Mouse (Mus musculus): ENCODE results near the gene Eif2b2. TPM values are rescaled to one million over a fixed set of nuclear protein-coding genes. Genes with fewer than 3 reads are reported as not detected.

Gene Eif2b2
- polyA plus RNA-seq, 1 experiment = 294 TPM

DNA sequence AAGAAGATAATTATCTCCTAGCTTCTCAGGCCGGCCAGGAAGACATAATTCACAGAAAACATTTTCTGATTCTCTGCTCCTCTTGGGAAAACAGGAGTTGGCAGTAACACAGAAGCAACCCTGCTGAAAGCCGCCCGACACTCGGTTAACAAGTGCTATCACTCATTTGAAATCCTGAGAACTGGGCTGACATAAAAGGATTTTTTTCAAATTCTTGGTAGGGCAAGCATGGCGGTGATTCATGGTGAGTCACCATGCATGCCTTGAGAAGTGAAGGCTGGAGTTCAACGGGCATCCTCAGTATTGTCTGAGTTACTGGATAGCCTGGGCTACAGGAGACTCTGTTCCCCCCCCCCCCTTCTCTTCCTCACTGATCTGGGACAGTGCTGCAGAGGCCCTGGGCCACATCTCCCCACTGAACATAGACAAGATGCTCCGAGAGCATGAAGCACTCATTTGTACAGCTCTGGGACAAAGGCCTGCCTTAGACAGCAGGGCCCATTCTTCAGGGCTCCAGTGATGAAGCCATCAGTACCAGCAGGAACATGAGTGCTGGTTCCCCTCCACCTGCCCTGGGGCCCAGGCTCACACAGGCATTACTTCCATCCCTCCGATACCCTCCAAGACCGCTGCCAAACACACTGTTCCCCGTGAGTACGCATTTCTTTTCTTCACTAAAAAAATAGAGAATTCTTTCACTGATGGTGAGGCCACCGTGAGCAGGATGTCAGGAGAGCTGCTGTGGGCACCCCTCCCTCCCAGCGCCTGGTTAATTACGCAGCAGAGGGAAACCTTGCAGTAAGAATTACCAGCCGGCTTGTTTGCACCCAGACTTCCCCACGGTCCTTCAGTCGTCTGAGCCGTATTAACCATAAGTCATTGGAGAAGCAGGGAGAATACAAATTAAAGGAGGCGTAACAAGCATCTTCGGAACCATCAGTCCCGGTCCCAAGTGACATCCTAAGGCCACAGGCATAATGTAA lies 14.4 kb downstream of the Eif2b2 start:
- Histone ChIP-seq H3K79me2 (ENCODE audit: control insufficient read depth, insufficient read depth) (no peaks in the 10 kb centered on the region), H3K79me3 (ENCODE audit: low read depth) (no peaks in the 10 kb centered on the region), H3K4me3 (ENCODE audit: insufficient read depth, poor library complexity, severe bottlenecking) (no peak overlapping the region), H3K27me3 (ENCODE audit: control insufficient read depth, insufficient read depth, insufficient read length) (no peaks in the 10 kb centered on the region), H3ac (ENCODE audit: control insufficient read depth, insufficient read length, low read depth) (no peak overlapping the region), H3K36me3 (ENCODE audit: control insufficient read depth, insufficient read depth) (no peaks in the 10 kb centered on the region)
- TF ChIP-seq CTCF (IDR thresholded peaks at IDR 0.05; ENCODE audit: control insufficient read depth, insufficient read depth, insufficient read length) (no peak), MAX (IDR thresholded peaks at IDR 0.05) (peak; percentile 72), FOSL1 (IDR thresholded peaks at IDR 0.05; ENCODE audit: insufficient read depth, low read length, poor library complexity, severe bottlenecking) (peak; percentile 96)

DNA sequence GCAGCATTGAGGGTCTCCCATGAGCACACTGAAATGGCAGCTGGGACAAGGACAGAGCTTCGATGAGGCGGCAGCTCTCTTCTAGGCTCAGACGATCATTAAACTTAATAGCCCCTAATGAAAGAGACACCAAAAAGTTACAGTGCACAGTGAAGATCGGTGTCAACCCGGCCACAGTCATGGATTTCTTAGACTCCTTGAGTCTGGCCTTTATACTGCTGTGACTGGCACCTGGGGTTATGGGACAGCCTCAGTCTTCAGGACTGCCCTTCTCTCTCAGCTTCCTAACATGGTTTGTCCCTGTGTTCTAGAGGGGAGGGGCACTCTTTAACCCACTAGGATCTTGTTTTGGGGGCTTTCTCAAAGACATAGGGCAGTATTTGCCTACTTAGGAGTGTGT lies 18.3 kb downstream of the Eif2b2 start:
- Histone ChIP-seq H3K27me3 (ENCODE audit: control insufficient read depth, insufficient read depth, insufficient read length) (no peaks in the 10 kb centered on the region), H3K79me2 (ENCODE audit: control insufficient read depth, insufficient read depth) (no peaks in the 10 kb centered on the region), H3K36me3 (ENCODE audit: control insufficient read depth, insufficient read depth) (no peaks in the 10 kb centered on the region), H3K79me3 (ENCODE audit: low read depth) (no peaks in the 10 kb centered on the region), H3K4me3 (ENCODE audit: insufficient read depth, poor library complexity, severe bottlenecking) (no peak overlapping the region), H3ac (ENCODE audit: control insufficient read depth, insufficient read length, low read depth) (no peak overlapping the region)
- TF ChIP-seq CTCF (IDR thresholded peaks at IDR 0.05; ENCODE audit: control insufficient read depth, insufficient read depth, insufficient read length) (no peak), MYOG (IDR thresholded peaks at IDR 0.05; ENCODE audit: control insufficient read depth, extremely low read depth, insufficient read length) (no peak), FOSL1 (IDR thresholded peaks at IDR 0.05; ENCODE audit: insufficient read depth, low read length, poor library complexity, severe bottlenecking) (no peak), MYOD1 (IDR thresholded peaks at IDR 0.05; ENCODE audit: control insufficient read depth, insufficient read length, low read depth) (no peak), USF1 (IDR thresholded peaks at IDR 0.05; ENCODE audit: low read depth) (no peak)

DNA sequence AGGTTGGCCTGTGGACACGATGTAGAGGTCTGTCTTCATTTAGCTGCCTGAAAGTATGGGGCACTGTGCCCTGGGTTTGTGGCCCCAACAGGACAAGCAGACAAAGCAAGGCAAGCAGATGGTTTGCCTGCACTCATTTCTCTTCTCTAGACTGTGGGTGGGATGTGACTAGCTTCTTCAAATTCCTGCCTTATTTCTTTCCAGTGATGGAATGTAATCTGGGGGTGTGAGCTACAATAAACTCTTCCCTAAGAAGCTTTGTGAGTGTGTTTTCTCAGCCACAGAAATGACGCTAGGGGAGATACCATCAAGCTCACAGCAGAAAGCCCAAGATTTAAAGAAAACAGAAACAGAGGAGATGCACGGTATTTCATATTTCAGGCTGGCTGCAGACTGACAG lies 32.8 kb downstream of the Eif2b2 start:
- no peak for TF ChIP-seq MYOG (IDR thresholded peaks at IDR 0.05; ENCODE audit: control insufficient read depth, extremely low read depth, insufficient read length)
- no peak for TF ChIP-seq USF1 (IDR thresholded peaks at IDR 0.05; ENCODE audit: low read depth)
- no peak for TF ChIP-seq CTCF (IDR thresholded peaks at IDR 0.05; ENCODE audit: control insufficient read depth, insufficient read depth, insufficient read length)
- no peak for TF ChIP-seq MYOD1 (IDR thresholded peaks at IDR 0.05; ENCODE audit: control insufficient read depth, insufficient read length, low read depth)
- no peak for TF ChIP-seq CEBPB (IDR thresholded peaks at IDR 0.05; ENCODE audit: low read depth)
- TF ChIP-seq FOSL1 (IDR thresholded peaks at IDR 0.05; ENCODE audit: insufficient read depth, low read length, poor library complexity, severe bottlenecking) = no peak
- no peak for TF ChIP-seq MAX (IDR thresholded peaks at IDR 0.05)
- no peak overlapping the region for H3K4me3 ChIP-seq (ENCODE audit: insufficient read depth, poor library complexity, severe bottlenecking)
- no peaks in the 10 kb centered on the region for H3K79me3 ChIP-seq (ENCODE audit: low read depth)
- H3K79me2 ChIP-seq (ENCODE audit: control insufficient read depth, insufficient read depth) = no peaks in the 10 kb centered on the region
- H3ac ChIP-seq (ENCODE audit: control insufficient read depth, insufficient read length, low read depth) = no peak overlapping the region
- H3K36me3 ChIP-seq (ENCODE audit: control insufficient read depth, insufficient read depth) = no peaks in the 10 kb centered on the region
- no peaks in the 10 kb centered on the region for H3K27me3 ChIP-seq (ENCODE audit: control insufficient read depth, insufficient read depth, insufficient read length)

DNA sequence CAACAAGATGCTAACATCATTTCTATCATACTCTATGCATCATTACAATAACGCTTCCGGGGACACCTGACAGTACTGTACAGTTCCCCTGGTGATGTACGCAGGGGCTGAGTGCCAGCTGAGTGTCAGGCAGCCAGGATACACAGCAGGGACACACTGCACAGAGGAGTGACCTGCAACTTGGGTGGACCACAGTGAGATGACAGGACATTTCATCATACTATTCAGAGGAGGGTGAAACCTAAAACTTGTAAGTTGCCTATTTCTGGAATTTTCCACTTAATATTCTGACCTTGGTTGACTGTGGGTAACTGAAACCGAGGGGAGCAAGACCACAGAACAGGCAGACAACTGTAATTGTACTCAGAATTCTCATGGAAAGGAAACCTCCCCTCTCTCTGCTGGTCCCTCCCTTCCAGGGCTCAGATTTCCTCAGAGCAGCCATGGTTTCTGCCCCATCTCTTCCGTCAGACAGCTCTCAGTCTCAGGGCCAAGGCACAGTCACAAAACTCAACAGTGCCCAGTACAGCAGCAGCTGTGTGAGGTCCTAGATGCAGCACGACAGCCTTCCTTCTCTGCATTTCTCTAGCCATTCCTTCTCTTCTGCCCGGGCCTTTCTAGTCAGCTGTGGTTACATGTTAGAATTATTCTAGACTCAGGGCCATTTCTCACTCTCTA lies 36.9 kb downstream of the Eif2b2 start:
- Histone ChIP-seq H3K27me3 (ENCODE audit: control insufficient read depth, insufficient read depth, insufficient read length) (no peaks in the 10 kb centered on the region), H3K4me3 (ENCODE audit: insufficient read depth, poor library complexity, severe bottlenecking) (no peak overlapping the region), H3K79me2 (ENCODE audit: control insufficient read depth, insufficient read depth) (no peaks in the 10 kb centered on the region), H3K79me3 (ENCODE audit: low read depth) (no peaks in the 10 kb centered on the region), H3ac (ENCODE audit: control insufficient read depth, insufficient read length, low read depth) (peak overlapping the region; percentile 57), H3K36me3 (ENCODE audit: control insufficient read depth, insufficient read depth) (no peaks in the 10 kb centered on the region)
- TF ChIP-seq CEBPB (IDR thresholded peaks at IDR 0.05; ENCODE audit: low read depth) = peak; percentile 50
- TF ChIP-seq FOSL1 (IDR thresholded peaks at IDR 0.05; ENCODE audit: insufficient read depth, low read length, poor library complexity, severe bottlenecking) = no peak

DNA sequence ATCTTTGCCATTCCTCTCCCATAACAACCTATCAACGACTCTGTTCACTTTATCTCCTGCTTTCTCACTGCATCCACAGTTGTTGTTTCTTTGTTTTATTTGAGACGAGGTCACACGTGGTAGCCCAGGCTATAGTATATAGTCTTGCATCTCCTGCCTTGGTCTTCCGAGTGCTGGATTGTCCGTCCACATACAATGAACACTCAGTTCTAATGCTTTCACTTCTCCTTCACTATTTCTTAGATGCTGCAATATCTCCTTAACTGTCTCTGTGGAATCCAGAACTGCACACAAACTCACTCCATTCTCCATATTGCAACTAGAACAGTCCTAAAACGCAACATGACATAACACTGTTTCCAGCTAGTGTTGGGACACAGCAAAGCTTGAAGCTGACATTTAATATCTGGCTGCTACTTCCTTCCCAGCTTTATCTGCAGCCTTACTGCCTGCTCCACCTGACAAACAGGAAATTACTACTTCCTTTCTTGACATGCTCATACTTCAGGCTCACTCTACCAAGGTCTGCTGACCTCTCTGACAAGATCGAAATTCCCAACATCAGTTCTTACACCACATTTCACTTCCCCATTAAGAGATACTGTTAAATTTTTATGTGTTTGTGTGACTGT lies 37.8 kb downstream of the Eif2b2 start:
- H3K79me3 ChIP-seq (ENCODE audit: low read depth) = no peaks in the 10 kb centered on the region
- TF ChIP-seq USF1 (IDR thresholded peaks at IDR 0.05; ENCODE audit: low read depth) (no peak), FOSL1 (IDR thresholded peaks at IDR 0.05; ENCODE audit: insufficient read depth, low read length, poor library complexity, severe bottlenecking) (no peak), MYOD1 (IDR thresholded peaks at IDR 0.05; ENCODE audit: control insufficient read depth, insufficient read length, low read depth) (no peak), CTCF (IDR thresholded peaks at IDR 0.05; ENCODE audit: control insufficient read depth, insufficient read depth, insufficient read length) (no peak), CEBPB (IDR thresholded peaks at IDR 0.05; ENCODE audit: low read depth) (no peak), MYOG (IDR thresholded peaks at IDR 0.05; ENCODE audit: control insufficient read depth, extremely low read depth, insufficient read length) (no peak), MAX (IDR thresholded peaks at IDR 0.05) (no peak)
- no peak overlapping the region for H3ac ChIP-seq (ENCODE audit: control insufficient read depth, insufficient read length, low read depth)
- no peaks in the 10 kb centered on the region for H3K79me2 ChIP-seq (ENCODE audit: control insufficient read depth, insufficient read depth)
- H3K4me3 ChIP-seq (ENCODE audit: insufficient read depth, poor library complexity, severe bottlenecking) = no peak overlapping the region
- H3K27me3 ChIP-seq (ENCODE audit: control insufficient read depth, insufficient read depth, insufficient read length) = no peaks in the 10 kb centered on the region
- no peaks in the 10 kb centered on the region for H3K36me3 ChIP-seq (ENCODE audit: control insufficient read depth, insufficient read depth)

Data from C2C12 (cell line).